ENCODE assay signal across 9 mouse cellular contexts in the genomic region with DNA sequence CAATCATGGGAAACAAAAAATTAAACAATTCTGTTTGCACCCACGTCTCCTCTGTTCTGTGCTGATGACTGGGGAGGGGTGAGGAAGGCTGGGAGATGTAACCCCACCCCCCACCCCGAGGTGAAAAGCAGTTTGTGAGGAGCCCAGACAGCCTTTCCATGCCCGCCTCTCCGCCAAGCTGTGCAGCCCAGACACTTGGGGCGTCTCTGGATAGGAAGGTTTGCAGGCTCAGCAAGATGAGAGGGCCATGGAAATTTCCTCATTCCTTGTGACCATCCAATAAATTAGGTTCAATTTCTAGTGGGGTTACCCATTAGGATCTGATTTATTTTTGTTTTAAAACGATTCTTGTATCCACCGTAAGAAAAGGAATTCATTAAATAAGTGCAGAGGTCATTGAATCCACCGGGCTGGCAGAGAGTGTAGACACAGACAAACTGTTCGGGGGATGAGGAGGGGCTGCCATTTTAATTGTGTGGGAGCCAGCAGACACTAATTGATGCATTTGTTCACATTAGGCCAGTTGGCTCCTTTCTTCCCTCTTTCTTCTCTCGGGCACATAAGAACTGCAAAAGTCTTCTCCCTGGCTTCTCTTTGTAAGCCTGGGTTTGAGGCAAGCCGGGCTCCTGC. TPM values are rescaled to one million over a fixed set of nuclear protein-coding genes. Genes with fewer than 3 reads are reported as not detected.
DNase-seq lines count a peak whose midpoint lies in the region; ATAC-seq and TF ChIP-seq lines count a peak whose summit lies in the region.
"Had no signal": no experiment of that assay in that cellular context is flagged by ENCODE, and none has a peak within 500 bp of the region (broad histone marks: within the 10 kb centered on the region; RNA-seq: fewer than 3 reads in every experiment).

No protein-coding gene starts in this region.

- H3K4me3 ChIP-seq in heart, embryonic 13.5 days, result peak overlapping the region; percentile 29
- peak overlapping the region; percentile 38 to 42; a peak in 3 of 4 replicates for H3K4me3 ChIP-seq in MEL (ENCODE audit: control insufficient read depth in 1 of 2, insufficient read depth in 1 of 2, low read depth in 2 of 2, low read length in 2 of 2)
- no peak overlapping the region for H3K4me3 ChIP-seq in forebrain, embryonic 15.5 days
- H3K4me3 ChIP-seq in midbrain, embryonic 10.5 days, result peak overlapping the region; percentile 30; the same call in 1 of the 2 replicates
- no peak overlapping the region for H3K4me3 ChIP-seq in left cerebral cortex, adult 2 months
- H3K4me3 ChIP-seq: liver, embryonic 15.5 days had no signal

- DNase-seq in heart, postnatal 4 days, result no peak
- DNase-seq in MEL (ENCODE audit: low read depth, low spot score), result no peak
- DNase-seq in midbrain, embryonic 10.5 days (ENCODE audit: low spot score), result no peak
- DNase-seq in left cerebral cortex, adult 2 months (ENCODE audit: extremely low spot score in 1 of 2, low spot score in 2 of 2), result no peak
- no peak for DNase-seq in left cerebral cortex, adult 11 months (ENCODE audit: low spot score)
- no peak for DNase-seq in thymus, postnatal 0 days (ENCODE audit: low spot score)

- peaks cover 27% of the 10 kb centered on the region for H3K4me1 ChIP-seq in heart, embryonic 13.5 days
- peaks cover 6 to 16% of the 10 kb centered on the region in 2 experiments; a peak in 3 of 4 replicates for H3K4me1 ChIP-seq in MEL (ENCODE audit: control insufficient read depth in 1 of 2, insufficient read depth in 2 of 2, low read length in 2 of 2)
- peaks cover 34% of the 10 kb centered on the region for H3K4me1 ChIP-seq in forebrain, embryonic 15.5 days
- peaks cover 30% of the 10 kb centered on the region for H3K4me1 ChIP-seq in midbrain, embryonic 10.5 days

- TF ChIP-seq RAD21 in MEL (IDR thresholded peaks at IDR 0.05; ENCODE audit: low read depth, low read length), result no peak

- H3K4me2 ChIP-seq in heart, embryonic 13.5 days, result peak overlapping the region; percentile 66
- H3K4me2 ChIP-seq in forebrain, embryonic 15.5 days (replicated peaks), result peak overlapping the region; percentile 23

- no peaks in the 10 kb centered on the region for H3K36me3 ChIP-seq in heart, embryonic 13.5 days
- H3K36me3 ChIP-seq in MEL (ENCODE audit: control insufficient read depth in 1 of 2, insufficient read depth in 2 of 2, low read length in 2 of 2), result peaks cover 0 to 3% of the 10 kb centered on the region in 2 experiments; a peak in 2 of 4 replicates
- no peaks in the 10 kb centered on the region for H3K36me3 ChIP-seq in forebrain, embryonic 15.5 days
- no peaks in the 10 kb centered on the region for H3K36me3 ChIP-seq in midbrain, embryonic 10.5 days
- H3K36me3 ChIP-seq: liver, embryonic 15.5 days had no signal

- TF ChIP-seq CTCF in MEL (IDR thresholded peaks at IDR 0.05 in 2 of 3, conservative IDR thresholded peaks at IDR 0.05 in 1 of 3; ENCODE audit: control insufficient read depth in 1 of 3, insufficient read depth in 1 of 3, low read depth in 2 of 3, low read length in 3 of 3, poor library complexity in 1 of 3, severe bottlenecking in 1 of 3), result no peak
- no peak for TF ChIP-seq CTCF in left cerebral cortex, adult 2 months (IDR thresholded peaks at IDR 0.05)

- no peaks in the 10 kb centered on the region for H3K79me2 ChIP-seq in MEL (ENCODE audit: control insufficient read depth, insufficient read depth, low read length, poor library complexity)

- TF ChIP-seq POLR2A in MEL (IDR thresholded peaks at IDR 0.05; ENCODE audit: control insufficient read depth in 1 of 2, insufficient read depth in 1 of 2, low read depth in 1 of 2, low read length in 2 of 2, poor library complexity in 1 of 2), result no peak

- H3K9me3 ChIP-seq in heart, embryonic 13.5 days, result no peaks in the 10 kb centered on the region
- H3K9me3 ChIP-seq in MEL (replicated peaks; ENCODE audit: insufficient read depth, low read length), result no peaks in the 10 kb centered on the region
- H3K9me3 ChIP-seq in forebrain, embryonic 15.5 days, result no peaks in the 10 kb centered on the region
- no peaks in the 10 kb centered on the region for H3K9me3 ChIP-seq in midbrain, embryonic 10.5 days (replicated peaks)
- H3K9me3 ChIP-seq: liver, embryonic 15.5 days had no signal

- WGBS in heart, embryonic 13.5 days, result 51% methylated on average over 11 of the region's 11 CpGs
- WGBS in forebrain, embryonic 15.5 days, result 8% methylated on average over 11 of the region's 11 CpGs
- WGBS in midbrain, embryonic 10.5 days, result 44% methylated on average over 11 of the region's 11 CpGs

- H3K27me3 ChIP-seq in heart, embryonic 13.5 days (replicated peaks), result peaks cover 7% of the 10 kb centered on the region; the same call in 1 of the 2 replicates
- no peaks in the 10 kb centered on the region; a peak in 1 of 4 replicates for H3K27me3 ChIP-seq in MEL (ENCODE audit: control insufficient read depth in 1 of 2, insufficient read depth in 2 of 2, low read length in 2 of 2)
- peaks cover 8% of the 10 kb centered on the region; the same call in 1 of the 2 replicates for H3K27me3 ChIP-seq in forebrain, embryonic 15.5 days
- H3K27me3 ChIP-seq in midbrain, embryonic 10.5 days (ENCODE audit: low read depth, poor library complexity, severe bottlenecking), result peaks cover 41% of the 10 kb centered on the region

- ATAC-seq in heart, embryonic 13.5 days (ENCODE audit: extremely low read depth, insufficient number of reproducible peaks, low FRiP score, low TSS enrichment), result no peak
- ATAC-seq in forebrain, embryonic 15.5 days (replicated peaks), result peak; percentile 64

- intact Hi-C loops in left cerebral cortex, adult 2 months (cut with DNase I), result loop anchor here (5.0 kb wide), 1 partner anchor 1083 kb away; a partner anchor contains a TSS

- no peak for TF ChIP-seq EP300 in MEL (IDR thresholded peaks at IDR 0.05; ENCODE audit: low read depth in 1 of 2, low read length in 2 of 2)

- peak overlapping the region; percentile 64 for H3K9ac ChIP-seq in heart, embryonic 13.5 days
- peak overlapping the region; percentile 21; the same call in 1 of the 2 replicates for H3K9ac ChIP-seq in MEL (ENCODE audit: control insufficient read depth, low read depth, low read length, poor library complexity, severe bottlenecking)
- 0 out of 2 replicates have a peak overlapping the region, but pooled peaks have one; percentile 2 for H3K9ac ChIP-seq in forebrain, embryonic 15.5 days (replicated peaks)
- H3K9ac ChIP-seq: liver, embryonic 15.5 days had no signal

- H3K27ac ChIP-seq in heart, embryonic 13.5 days (replicated peaks), result peak overlapping the region; percentile 32; the same call in 1 of the 2 replicates
- H3K27ac ChIP-seq in MEL (ENCODE audit: control insufficient read depth, low read depth, low read length), result no peak overlapping the region
- H3K27ac ChIP-seq in forebrain, embryonic 15.5 days (replicated peaks), result peak overlapping the region; percentile 91
- peak overlapping the region; percentile 55 for H3K27ac ChIP-seq in midbrain, embryonic 10.5 days (replicated peaks)
- H3K27ac ChIP-seq in left cerebral cortex, adult 2 months, result no peak overlapping the region
- H3K27ac ChIP-seq: liver, embryonic 15.5 days had no signal

TF ChIP-seq in MEL, 35 proteins besides CTCF, POLR2A, EP300 and RAD21:
- TF ChIP-seq MAX (IDR thresholded peaks at IDR 0.05; ENCODE audit: low read length) (no peak), ETS1 (IDR thresholded peaks at IDR 0.05; ENCODE audit: low read depth, low read length) (no peak), ZMIZ1 (IDR thresholded peaks at IDR 0.05; ENCODE audit: low read depth, low read length) (no peak), UBTF (IDR thresholded peaks at IDR 0.05; ENCODE audit: borderline replicate concordance, insufficient read depth, low read depth, low read length) (no peak), BHLHE40 (IDR thresholded peaks at IDR 0.05; ENCODE audit: borderline replicate concordance, low read depth, low read length) (no peak)

RNA-seq across cellular contexts. Expression of a gene that starts 57.5 kb away (rescaled TPM):
- polyA plus RNA-seq in heart, embryonic 13.5 days (2015; fragmentation: Nextera tagmentation; extraction: Ambion mirVana), result 0.17 and 0.36 TPM in 2 replicates
- total RNA-seq in heart, postnatal 4 days (2021), result not detected
- total RNA-seq in MEL (2012; rRNA removed), result not detected in 2 replicates
- polyA plus RNA-seq in MEL (2012; ENCODE audit: insufficient read depth in 1 of 2, insufficient read length in 2 of 2, low read depth in 1 of 2, low replicate concordance in 2 of 2, missing spikeins in 1 of 2), result not detected
- 0.20 and 0.29 TPM in 2 replicates for polyA plus RNA-seq in forebrain, embryonic 15.5 days (2015; fragmentation: Nextera tagmentation; extraction: Ambion mirVana)
- polyA plus RNA-seq in midbrain, embryonic 10.5 days (2016; fragmentation: Nextera tagmentation; extraction: Ambion mirVana), result not detected in 2 replicates
- total RNA-seq in left cerebral cortex, adult 2 months (2021), result 1 to 10 TPM; 1.4 to 2.4 TPM
- polyA plus RNA-seq in thymus, postnatal 0 days (2015; fragmentation: Nextera tagmentation; extraction: Ambion mirVana), result 0.22 and 0.23 TPM in 2 replicates

Comparison
In these comparisons a context has a peak if more than half of its experiments do, and no peak if none do; other contexts are left out.
1. H3K27ac ChIP-seq: peak in heart, embryonic 13.5 days (single experiment), forebrain, embryonic 15.5 days (single experiment) and midbrain, embryonic 10.5 days (single experiment); none in MEL (single experiment) and left cerebral cortex, adult 2 months (single experiment).
2. H3K4me3 ChIP-seq: peak in heart, embryonic 13.5 days (single experiment), MEL (2 of 2) and midbrain, embryonic 10.5 days (single experiment); none in forebrain, embryonic 15.5 days (single experiment) and left cerebral cortex, adult 2 months (single experiment).
3. H3K9ac ChIP-seq: peak in every context shown above with its lines; median percentile 64 in heart, embryonic 13.5 days; 21 in MEL; 2 in forebrain, embryonic 15.5 days.